In genomic region chr7:107341519-107342190, GRCm38 (mm10) we compare ENCODE assay signal across 15 mouse cellular contexts. TPM values are rescaled to one million over a fixed set of nuclear protein-coding genes. Genes with fewer than 3 reads are reported as not detected.
DNase-seq lines count a peak whose midpoint lies in the region; ATAC-seq and TF ChIP-seq lines count a peak whose summit lies in the region.
"Had no signal": no experiment of that assay in that cellular context is flagged by ENCODE, and none has a peak within 500 bp of the region (broad histone marks: within the 10 kb centered on the region; RNA-seq: fewer than 3 reads in every experiment).

No protein-coding gene starts in this region.

- DNase-seq in cerebellum, postnatal 10 days = peak; percentile 8 to 13
- peak; percentile 21 for DNase-seq in lung, embryonic 14.5 days
- DNase-seq in lung, postnatal 0 days (ENCODE audit: low spot score) = no peak
- peak; percentile 78 for DNase-seq in retina, postnatal 1 day
- DNase-seq in thymus, postnatal 0 days (ENCODE audit: low spot score) = no peak
- no peak for DNase-seq in gastrocnemius, postnatal 14 days
- DNase-seq: cerebellum, adult 2 months; kidney, adult 11 months; spleen, adult 18-20 months had no signal

- 50% methylated on average over 8 of the region's 8 CpGs for WGBS in lung, embryonic 14.5 days
- 60% methylated on average over 8 of the region's 8 CpGs for WGBS in lung, postnatal 0 days
- 31% methylated on average over 8 of the region's 8 CpGs for WGBS in hindbrain, embryonic 15.5 days

- H3K36me3 ChIP-seq in lung, embryonic 14.5 days (ENCODE audit: insufficient read depth) = no peaks in the 10 kb centered on the region
- no peaks in the 10 kb centered on the region for H3K36me3 ChIP-seq in lung, postnatal 0 days (ENCODE audit: insufficient read depth, low read length)
- no peaks in the 10 kb centered on the region for H3K36me3 ChIP-seq in hindbrain, embryonic 15.5 days

- no peak for TF ChIP-seq EP300 in lung, postnatal 0 days (IDR thresholded peaks at IDR 0.05)

- no peak overlapping the region for H3K4me3 ChIP-seq in lung, embryonic 14.5 days (ENCODE audit: low read depth, low read length)
- no peak overlapping the region for H3K4me3 ChIP-seq in lung, postnatal 0 days (ENCODE audit: low read depth, low read length)
- H3K4me3 ChIP-seq in hindbrain, embryonic 15.5 days = no peak overlapping the region

- H3K4me1 ChIP-seq in lung, embryonic 14.5 days (ENCODE audit: insufficient read depth) = no peaks in the 10 kb centered on the region
- no peaks in the 10 kb centered on the region for H3K4me1 ChIP-seq in lung, postnatal 0 days (ENCODE audit: insufficient read depth, low read depth, low read length)
- H3K4me1 ChIP-seq in hindbrain, embryonic 15.5 days (replicated peaks) = peaks cover 9% of the 10 kb centered on the region

- intact Hi-C loops in gastrocnemius, postnatal 14 days (cut with DNase I; ENCODE audit: low total_unique reads) = no loop called here

- no peak overlapping the region for H3K4me2 ChIP-seq in lung, embryonic 14.5 days
- no peak overlapping the region for H3K4me2 ChIP-seq in lung, postnatal 0 days (replicated peaks; ENCODE audit: low read depth, low read length)
- no peak overlapping the region for H3K4me2 ChIP-seq in hindbrain, embryonic 15.5 days
- H3K4me2 ChIP-seq: liver, embryonic 11.5 days had no signal

- no peak for ATAC-seq in cerebellum, adult (ENCODE audit: insufficient number of reproducible peaks, low FRiP score, low TSS enrichment)
- no peak for ATAC-seq in lung, embryonic 14.5 days (ENCODE audit: insufficient read depth)
- ATAC-seq in lung, postnatal 0 days = no peak
- peak; percentile 73 for ATAC-seq in hindbrain, embryonic 15.5 days (ENCODE audit: low FRiP score, low read depth)

- TF ChIP-seq CTCF in lung, embryonic 14.5 days (IDR thresholded peaks at IDR 0.05; ENCODE audit: low read depth) = no peak
- TF ChIP-seq CTCF in lung, postnatal 0 days (IDR thresholded peaks at IDR 0.05) = no peak

- H3K27me3 ChIP-seq in lung, embryonic 14.5 days (ENCODE audit: insufficient read depth, low read length) = no peaks in the 10 kb centered on the region
- no peaks in the 10 kb centered on the region for H3K27me3 ChIP-seq in lung, postnatal 0 days (replicated peaks; ENCODE audit: insufficient read depth, low read length)
- no peaks in the 10 kb centered on the region for H3K27me3 ChIP-seq in hindbrain, embryonic 15.5 days

- H3K9me3 ChIP-seq in lung, embryonic 14.5 days (ENCODE audit: low read depth, low read length) = no peaks in the 10 kb centered on the region
- no peaks in the 10 kb centered on the region for H3K9me3 ChIP-seq in lung, postnatal 0 days (ENCODE audit: low read length)
- H3K9me3 ChIP-seq in hindbrain, embryonic 15.5 days = no peaks in the 10 kb centered on the region

- no peak overlapping the region for H3K9ac ChIP-seq in lung, embryonic 14.5 days
- no peak overlapping the region for H3K9ac ChIP-seq in lung, postnatal 0 days (replicated peaks; ENCODE audit: low read depth)
- H3K9ac ChIP-seq in hindbrain, embryonic 15.5 days = no peak overlapping the region

- H3K27ac ChIP-seq in lung, embryonic 14.5 days (ENCODE audit: low read depth) = no peak overlapping the region
- no peak overlapping the region for H3K27ac ChIP-seq in lung, postnatal 0 days (ENCODE audit: low read length)
- no peak overlapping the region for H3K27ac ChIP-seq in hindbrain, embryonic 15.5 days (replicated peaks)
- H3K27ac ChIP-seq: stomach, postnatal 0 days had no signal

RNA-seq across cellular contexts. Expression of gene Syt9, which starts 28.9 kb away (rescaled TPM):
- polyA plus RNA-seq in lung, embryonic 14.5 days (2014; fragmentation: Nextera tagmentation; extraction: Ambion mirVana) = 1.7 and 2.5 TPM in 2 replicates
- 0.18 and 0.24 TPM in 2 replicates for polyA plus RNA-seq in lung, postnatal 0 days (2015; fragmentation: Nextera tagmentation; extraction: Ambion mirVana)
- polyA plus RNA-seq in hindbrain, embryonic 15.5 days (2015; fragmentation: Nextera tagmentation; extraction: Ambion mirVana) = 11.5 and 12.7 TPM in 2 replicates
- 0.04 and 0.08 TPM in 2 replicates for polyA plus RNA-seq in thymus, postnatal 0 days (2015; fragmentation: Nextera tagmentation; extraction: Ambion mirVana)
- under 1 TPM; 0.53 to 0.68 TPM for total RNA-seq in gastrocnemius, postnatal 14 days (2021)
- total RNA-seq: granulocyte monocyte progenitor cell, adult 5-6 weeks; megakaryocyte, adult 5-6 weeks had no signal

Comparison
In these comparisons a context has a peak if more than half of its experiments do, and no peak if none do; other contexts are left out.
1. DNase-seq: peak in cerebellum, postnatal 10 days (2 of 2), lung, embryonic 14.5 days (single experiment) and retina, postnatal 1 day (single experiment); none in lung, postnatal 0 days (single experiment), thymus, postnatal 0 days (single experiment) and gastrocnemius, postnatal 14 days (single experiment).